ENCODE assay signal across 24 mouse cellular contexts in the genomic region with DNA sequence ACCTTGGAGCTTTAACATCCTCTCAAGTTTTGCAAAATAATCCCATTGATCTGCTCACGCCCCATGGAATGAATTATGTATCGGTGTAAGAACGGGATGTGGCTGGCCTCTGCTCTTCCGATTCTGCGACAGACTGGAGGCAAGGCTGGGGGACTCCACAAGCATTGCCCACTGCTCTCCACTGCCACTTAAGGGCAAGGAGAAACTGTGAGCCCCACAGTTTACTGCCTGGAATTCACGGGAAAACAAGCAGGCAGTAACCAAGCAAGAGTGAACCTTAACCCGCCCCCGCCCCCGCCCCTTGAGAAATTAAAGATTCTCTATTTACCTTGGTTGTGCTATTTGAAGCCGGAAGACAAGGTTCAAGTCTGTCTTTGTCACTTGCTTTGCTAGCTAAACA.
A peak's percentile ranks its signal among the peaks of the same experiment; 100 is the strongest.
DNase-seq lines count a peak whose midpoint lies in the region; ATAC-seq lines count a peak whose summit lies in the region.
"Had no signal": no experiment of that assay in that cellular context is flagged by ENCODE, and none has a peak within 500 bp of the region (broad histone marks: within the 10 kb centered on the region; RNA-seq: fewer than 3 reads in every experiment).

No protein-coding gene starts in this region.

- no peaks in the 10 kb centered on the region for H3K27me3 ChIP-seq in kidney, embryonic 14.5 days (ENCODE audit: control insufficient read depth, insufficient read depth, low read length)
- H3K27me3 ChIP-seq in intestine, embryonic 16.5 days (replicated peaks; ENCODE audit: control insufficient read depth, insufficient read depth, low read length) = no peaks in the 10 kb centered on the region
- no peaks in the 10 kb centered on the region for H3K27me3 ChIP-seq in stomach, embryonic 16.5 days (ENCODE audit: control insufficient read depth, insufficient read depth, low read length)
- H3K27me3 ChIP-seq: hindbrain, embryonic 13.5 days; limb, embryonic 13.5 days; liver, embryonic 13.5 days; megakaryocyte, embryonic 14.5 days; midbrain, embryonic 13.5 days; neural tube, embryonic 12.5 days had no signal

- no peak overlapping the region for H3K4me3 ChIP-seq in kidney, embryonic 14.5 days (ENCODE audit: low read length)
- H3K4me3 ChIP-seq in intestine, embryonic 16.5 days (ENCODE audit: low read length) = no peak overlapping the region
- H3K4me3 ChIP-seq in stomach, embryonic 16.5 days (replicated peaks; ENCODE audit: low read length) = no peak overlapping the region
- H3K4me3 ChIP-seq: heart, embryonic 10.5 days; hindbrain, embryonic 13.5 days; limb, embryonic 13.5 days; liver, embryonic 13.5 days; midbrain, embryonic 13.5 days; neural tube, embryonic 12.5 days had no signal

- peak overlapping the region; percentile 42; the same call in 1 of the 2 replicates for H3K27ac ChIP-seq in kidney, embryonic 14.5 days (ENCODE audit: low read depth, low read length)
- peak overlapping the region; percentile 62; the same call in 1 of the 2 replicates for H3K27ac ChIP-seq in intestine, embryonic 16.5 days (ENCODE audit: low read length)
- peak overlapping the region; percentile 14; the same call in 1 of the 2 replicates for H3K27ac ChIP-seq in stomach, embryonic 16.5 days (ENCODE audit: low read length)
- H3K27ac ChIP-seq: heart, embryonic 10.5 days; hindbrain, embryonic 13.5 days; limb, embryonic 13.5 days; liver, embryonic 13.5 days; midbrain, embryonic 13.5 days; neural tube, embryonic 12.5 days had no signal

- H3K9ac ChIP-seq in kidney, embryonic 14.5 days (ENCODE audit: low read depth, low read length) = no peak overlapping the region
- no peak overlapping the region for H3K9ac ChIP-seq in intestine, embryonic 16.5 days (ENCODE audit: low read depth, low read length)
- H3K9ac ChIP-seq in stomach, embryonic 16.5 days (ENCODE audit: low read length) = no peak overlapping the region
- H3K9ac ChIP-seq: forebrain, postnatal 0 days; hindbrain, embryonic 13.5 days; limb, embryonic 13.5 days; liver, embryonic 13.5 days; lung, embryonic 14.5 days; midbrain, embryonic 13.5 days; neural tube, embryonic 12.5 days had no signal

- DNase-seq in heart, adult 11 months = peak; percentile 59
- DNase-seq in heart, postnatal 14 days = no peak
- no peak for DNase-seq in kidney, postnatal 14 days
- DNase-seq in left cerebral cortex, adult 11 months (ENCODE audit: low spot score) = no peak
- no peak for DNase-seq in right cerebral cortex, postnatal 36 days (ENCODE audit: low spot score in 2 of 2)
- DNase-seq: adrenal gland, postnatal 36 days; cerebellum, adult 9-10 months; forebrain, postnatal 0 days; layer of hippocampus, postnatal 36 days; liver, embryonic 13.5 days; lung, embryonic 14.5 days; right cerebral cortex, postnatal 14 days; thymus, adult 2 months; thymus, postnatal 4 days had no signal

- peak overlapping the region; percentile 15; the same call in 1 of the 2 replicates for H3K4me2 ChIP-seq in kidney, embryonic 14.5 days (replicated peaks; ENCODE audit: low read depth, low read length)
- H3K4me2 ChIP-seq in intestine, embryonic 16.5 days (ENCODE audit: low read depth, low read length) = peak overlapping the region; percentile 17; the same call in 1 of the 2 replicates
- H3K4me2 ChIP-seq in stomach, embryonic 16.5 days (ENCODE audit: low read depth, low read length) = no peak overlapping the region
- H3K4me2 ChIP-seq: hindbrain, embryonic 13.5 days; limb, embryonic 13.5 days; liver, embryonic 13.5 days; lung, embryonic 14.5 days; midbrain, embryonic 13.5 days; neural tube, embryonic 12.5 days had no signal

- ATAC-seq in kidney, embryonic 14.5 days (ENCODE audit: low FRiP score, low TSS enrichment) = peak; percentile 54
- peak; percentile 75 for ATAC-seq in intestine, embryonic 16.5 days
- ATAC-seq in stomach, embryonic 16.5 days (ENCODE audit: insufficient read depth, low FRiP score) = no peak
- ATAC-seq: CD4-positive, CD25-positive, alpha-beta regulatory T cell, adult 4 months; forebrain, postnatal 0 days; midbrain, embryonic 13.5 days had no signal

- 48% methylated on average over 10 of the region's 10 CpGs for WGBS in kidney, embryonic 14.5 days
- WGBS in intestine, embryonic 16.5 days = 55% methylated on average over 10 of the region's 10 CpGs
- 53% methylated on average over 10 of the region's 10 CpGs for WGBS in stomach, embryonic 16.5 days

- peaks cover 27% of the 10 kb centered on the region for H3K4me1 ChIP-seq in kidney, embryonic 14.5 days (ENCODE audit: control insufficient read depth, insufficient read depth, low read length)
- peaks cover 36% of the 10 kb centered on the region for H3K4me1 ChIP-seq in intestine, embryonic 16.5 days (ENCODE audit: control insufficient read depth, insufficient read depth, low read length)
- peaks cover 41% of the 10 kb centered on the region for H3K4me1 ChIP-seq in stomach, embryonic 16.5 days (ENCODE audit: control insufficient read depth, insufficient read depth, low read length)

- no peaks in the 10 kb centered on the region for H3K9me3 ChIP-seq in kidney, embryonic 14.5 days (ENCODE audit: control insufficient read depth, low read length)
- H3K9me3 ChIP-seq in intestine, embryonic 16.5 days (ENCODE audit: control insufficient read depth, low read length) = no peaks in the 10 kb centered on the region
- no peaks in the 10 kb centered on the region for H3K9me3 ChIP-seq in stomach, embryonic 16.5 days (replicated peaks; ENCODE audit: control insufficient read depth, low read length)
- H3K9me3 ChIP-seq: heart, embryonic 10.5 days; hindbrain, embryonic 13.5 days; limb, embryonic 13.5 days; liver, embryonic 13.5 days; megakaryocyte, embryonic 14.5 days; midbrain, embryonic 13.5 days; neural tube, embryonic 12.5 days had no signal

- intact Hi-C loops in heart, postnatal 14 days (cut with DNase I) = no loop called here

- H3K36me3 ChIP-seq in kidney, embryonic 14.5 days (ENCODE audit: control insufficient read depth, insufficient read depth, low read length) = no peaks in the 10 kb centered on the region
- H3K36me3 ChIP-seq in intestine, embryonic 16.5 days (ENCODE audit: control insufficient read depth, insufficient read depth, low read length) = no peaks in the 10 kb centered on the region
- H3K36me3 ChIP-seq in stomach, embryonic 16.5 days (ENCODE audit: control insufficient read depth, insufficient read depth, low read length) = no peaks in the 10 kb centered on the region
- H3K36me3 ChIP-seq: hindbrain, embryonic 13.5 days; limb, embryonic 13.5 days; liver, embryonic 13.5 days; midbrain, embryonic 13.5 days; neural tube, embryonic 12.5 days had no signal
